Mouse (Mus musculus) urinary bladder, adult 2 months (tissue): ENCODE results near the gene Prlr. TPM values are rescaled to one million over a fixed set of nuclear protein-coding genes. Genes with fewer than 3 reads are reported as not detected.

Source experiments
- DNase-seq: peaks from one replicate; pipeline ENCODE4 v3.0.0; 2022; ENCODE audit warnings: low spot score
- polyA plus RNA-seq: library from polyadenylated mRNA; depleted of rRNA; stranded (reverse); fragments of >200 nt; gene quantifications from 2 replicates; pipeline ENCODE4 v1.2.3, GENCODE M21; 2012; rRNA removed

Prlr gene
- polyA plus RNA-seq, 1 experiment = 0.54 TPM

DNA sequence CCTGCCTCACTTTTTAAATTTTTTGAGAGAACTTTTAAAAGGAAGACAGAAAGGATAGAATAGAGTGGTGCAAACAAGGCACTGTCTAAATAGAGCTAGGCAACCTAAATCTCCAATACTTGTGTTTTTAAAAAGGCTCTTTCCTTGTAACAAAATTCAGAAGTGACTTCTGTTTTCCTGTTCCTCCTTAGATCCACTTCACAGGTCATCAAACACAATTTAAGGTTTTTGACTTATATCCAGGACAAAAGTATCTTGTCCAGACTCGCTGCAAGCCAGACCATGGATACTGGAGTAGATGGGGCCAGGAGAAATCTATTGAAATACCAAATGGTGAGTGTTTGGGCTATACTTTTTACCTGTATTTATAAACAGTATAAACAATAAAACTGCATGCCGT is 148.0 kb downstream of the Prlr start, which contains the start of gene Gm21973:
TSS of gene Gm21973 (plus strand) at position 301 of the 400 bp plus-strand sequence.
- DNase-seq = no peak

DNA sequence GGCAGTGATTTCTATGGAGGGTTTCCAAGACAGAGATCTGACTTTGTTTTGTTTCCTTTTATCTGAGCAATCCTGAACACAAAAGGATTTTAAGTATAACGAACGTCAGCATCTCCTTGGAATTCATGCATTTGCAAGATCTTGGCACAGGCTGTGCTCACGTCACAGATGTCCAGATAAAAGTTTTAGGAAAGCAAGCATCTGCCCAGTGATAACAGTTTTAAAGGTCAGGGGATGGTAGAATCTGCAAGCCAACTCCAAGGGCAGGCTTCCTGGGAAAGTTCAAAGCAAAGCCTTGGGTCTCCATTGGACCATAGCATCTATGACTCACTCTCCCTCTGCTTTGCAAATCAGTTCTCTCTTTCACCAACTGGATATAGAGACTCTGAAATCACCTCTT is 153.6 kb downstream of the Prlr start:
- no peak for DNase-seq

DNA sequence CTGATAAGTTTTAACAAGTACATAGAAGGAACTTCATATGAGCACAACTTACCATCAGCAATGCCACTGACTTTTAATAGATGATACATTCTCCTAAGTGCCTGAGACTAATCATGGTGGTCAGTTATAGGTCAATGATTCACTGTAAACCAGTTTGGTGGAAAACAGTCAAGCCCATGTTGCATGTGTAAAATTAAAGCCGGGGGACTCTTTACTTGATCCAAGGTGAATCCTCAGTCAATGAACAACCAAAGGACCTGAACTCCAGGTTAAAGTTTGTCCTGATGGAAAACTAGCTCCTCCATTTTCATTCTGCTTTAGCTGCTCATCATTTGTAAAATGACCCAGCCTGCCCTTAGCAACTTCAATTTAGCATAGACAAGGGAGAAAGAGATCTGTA is 155.5 kb downstream of the Prlr start:
- DNase-seq = no peak

DNA sequence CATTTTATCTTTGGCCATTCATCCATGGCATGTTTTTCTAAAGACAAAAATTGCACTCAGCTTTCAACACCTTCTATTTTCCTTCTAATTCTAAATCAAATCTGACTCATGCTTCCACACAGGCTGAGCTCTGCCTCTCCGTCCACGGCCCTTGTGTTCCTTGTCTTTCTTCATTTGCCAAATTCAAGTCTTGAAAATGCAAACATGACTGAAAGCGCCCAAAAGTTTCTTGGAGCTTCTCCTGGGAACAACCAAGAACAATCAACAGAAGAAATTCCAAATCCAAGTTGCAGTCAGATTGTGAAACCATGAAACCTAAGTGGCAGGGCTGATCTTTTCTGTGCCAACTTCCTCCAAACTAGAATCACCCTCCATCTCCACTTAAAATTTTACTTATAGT is 161.6 kb downstream of the Prlr start:
- no peak for DNase-seq

DNA sequence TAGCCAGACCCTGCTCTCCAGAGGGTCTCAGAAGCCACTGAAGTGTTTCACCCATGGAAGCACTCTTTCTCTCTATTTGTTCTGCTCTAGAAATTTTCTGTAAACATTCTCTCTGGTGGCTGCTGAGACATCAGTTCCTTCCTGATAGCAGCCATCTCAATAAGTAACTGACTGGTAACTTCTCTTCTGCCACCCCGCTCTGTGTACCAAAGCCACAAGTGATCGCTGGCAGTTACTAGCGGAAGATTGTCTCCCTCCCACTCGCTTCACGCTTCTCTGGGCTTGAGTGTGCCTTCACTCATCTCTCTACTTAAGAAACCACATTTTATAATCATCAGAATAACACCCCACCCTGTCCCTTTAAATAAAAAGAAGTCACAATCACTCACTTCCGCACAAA is 170.0 kb downstream of the Prlr start:
- DNase-seq = no peak

DNA sequence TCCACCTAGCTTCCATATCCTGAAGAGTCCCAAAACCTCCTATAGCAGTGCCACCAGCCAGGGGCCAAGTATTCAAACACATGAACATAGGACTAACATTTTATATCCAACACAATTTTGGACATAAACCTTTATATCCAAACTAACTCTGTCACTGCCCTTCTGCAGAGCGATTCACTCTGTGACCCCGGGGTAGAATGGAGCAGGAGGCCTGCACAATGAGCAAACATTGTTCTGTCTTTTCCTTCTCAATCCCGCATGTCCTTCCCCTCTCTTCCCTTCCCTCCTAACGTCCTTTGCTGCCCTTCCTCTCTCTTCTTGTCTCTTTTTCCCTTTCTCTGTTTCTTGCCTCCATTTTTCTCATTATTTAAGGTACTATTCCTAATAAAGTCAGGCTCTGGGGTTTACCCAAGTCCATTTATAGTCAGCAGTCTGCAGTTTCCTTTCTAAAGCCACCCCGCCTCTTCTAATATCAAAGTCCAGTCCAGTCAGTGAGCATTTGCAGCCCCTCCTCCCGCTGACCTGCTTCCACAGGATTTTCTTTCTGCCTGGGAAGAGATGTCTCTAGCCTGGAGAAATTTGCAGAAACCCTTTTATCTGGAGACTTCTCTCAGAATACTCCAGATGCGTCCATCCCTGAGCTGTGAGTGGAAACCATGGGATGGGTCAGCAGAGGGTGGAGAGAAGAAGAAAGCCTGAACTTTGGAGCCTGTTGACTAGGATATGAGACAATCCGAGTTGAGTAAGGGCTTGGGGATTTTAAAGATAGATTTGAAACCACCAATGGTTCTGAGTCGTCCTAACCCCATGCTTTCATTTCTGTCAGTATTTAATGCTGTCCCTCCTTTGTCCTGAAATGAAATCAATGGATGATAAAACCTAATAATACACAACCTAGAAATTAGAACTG is 181.3 kb downstream of the Prlr start, which contains the start of gene Agxt2:
TSS of gene Agxt2 (plus strand) at position 494 of the 910 bp plus-strand sequence.
- no peak for DNase-seq

DNA sequence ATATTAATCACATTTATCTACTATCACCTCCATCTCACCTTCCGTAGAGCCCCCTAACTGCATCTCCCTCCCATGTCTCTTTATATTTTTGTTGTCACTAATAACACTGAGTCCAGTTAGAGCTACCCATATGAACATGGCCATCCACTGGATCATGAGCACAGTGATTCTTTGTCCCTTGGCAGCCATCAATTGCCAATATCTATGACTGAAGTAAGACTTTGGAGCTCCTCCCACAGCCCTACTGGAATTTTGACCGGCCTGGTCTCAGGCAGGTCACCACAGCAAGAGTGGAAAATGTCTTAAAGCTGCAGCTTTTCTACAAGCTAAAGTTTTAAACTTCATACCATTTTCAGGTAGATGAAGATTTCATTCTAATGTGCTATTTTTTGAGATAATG is 189.3 kb downstream of the Prlr start:
- DNase-seq = no peak

DNA sequence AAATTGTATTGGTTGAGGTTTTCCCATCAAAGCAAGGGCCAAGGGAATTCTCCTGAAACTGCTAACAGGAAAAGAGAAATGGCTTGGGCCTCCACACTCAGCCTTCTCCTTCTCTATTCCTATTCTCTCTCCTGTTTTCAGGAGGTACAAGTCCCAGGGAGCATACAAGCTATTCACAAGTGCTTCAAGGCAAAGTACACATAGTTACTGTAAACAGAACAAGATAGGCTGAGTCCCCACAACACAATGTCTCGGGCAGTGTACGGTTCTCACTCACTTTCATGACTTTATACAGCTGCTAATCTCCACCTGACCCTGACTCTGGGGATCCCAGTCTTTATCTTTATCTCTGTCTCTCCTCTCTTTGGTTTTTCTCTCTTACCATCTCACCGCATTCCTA is 198.4 kb downstream of the Prlr start:
- DNase-seq = no peak

DNA sequence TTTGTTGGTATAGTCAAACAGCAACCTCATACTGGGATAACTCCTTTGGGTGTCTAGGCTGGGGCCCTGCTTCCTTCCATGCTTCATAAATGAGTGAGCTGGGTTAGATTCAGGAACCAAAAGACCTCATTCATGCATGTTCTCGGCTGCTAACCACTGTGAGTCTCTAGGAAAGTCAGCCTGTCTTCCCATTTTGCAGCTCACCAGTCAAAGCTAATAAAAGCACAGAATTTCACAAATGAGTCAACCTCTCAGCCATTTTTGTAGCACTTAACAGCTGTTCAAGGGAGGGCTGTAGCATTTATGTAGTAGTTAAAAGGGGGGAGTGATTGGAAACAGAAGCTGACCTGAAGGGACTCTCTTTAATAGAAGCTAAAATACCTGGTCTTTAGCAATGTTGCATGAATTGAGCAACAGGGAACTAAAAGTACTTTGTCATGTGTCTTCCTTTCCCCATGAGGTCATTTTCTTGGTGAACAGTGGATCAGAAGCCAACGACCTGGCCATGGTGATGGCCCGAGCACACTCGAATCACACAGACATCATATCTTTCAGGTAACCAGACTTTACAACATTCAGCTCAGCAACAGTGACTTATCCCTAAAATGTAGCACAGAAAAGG is 201.4 kb downstream of the Prlr start:
- DNase-seq = no peak

DNA sequence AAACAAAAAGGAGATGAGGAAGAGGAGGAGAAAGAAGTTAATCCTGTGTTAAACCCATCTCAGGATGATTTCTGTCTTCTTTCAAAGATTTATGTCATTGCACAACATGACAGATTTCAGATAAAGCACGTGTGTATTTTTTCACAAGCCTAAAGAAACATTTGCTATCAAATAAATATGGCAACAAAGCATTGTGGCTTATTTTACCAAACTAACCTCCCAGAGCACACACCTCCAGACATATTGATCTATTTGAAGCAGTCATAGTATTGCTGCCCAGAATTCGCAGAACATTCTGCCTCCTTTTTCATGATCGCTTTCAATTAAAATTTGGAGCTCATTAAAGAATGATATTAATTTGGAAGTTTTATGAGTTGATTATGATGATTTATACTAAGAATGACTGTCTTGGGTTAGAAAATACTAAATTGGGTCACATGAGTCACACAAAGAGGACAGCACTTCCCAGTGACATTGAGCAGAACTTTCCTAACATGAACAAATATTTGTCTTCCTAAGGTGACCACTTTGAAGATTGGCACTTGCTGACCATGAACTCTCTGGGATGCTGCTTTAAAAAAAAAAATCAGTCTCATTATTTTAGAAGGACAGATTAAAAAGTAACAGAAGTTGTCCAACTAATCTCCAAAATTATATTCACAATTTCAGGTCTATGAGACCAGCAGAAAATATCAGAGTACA is 202.9 kb downstream of the Prlr start:
- no peak for DNase-seq

DNA sequence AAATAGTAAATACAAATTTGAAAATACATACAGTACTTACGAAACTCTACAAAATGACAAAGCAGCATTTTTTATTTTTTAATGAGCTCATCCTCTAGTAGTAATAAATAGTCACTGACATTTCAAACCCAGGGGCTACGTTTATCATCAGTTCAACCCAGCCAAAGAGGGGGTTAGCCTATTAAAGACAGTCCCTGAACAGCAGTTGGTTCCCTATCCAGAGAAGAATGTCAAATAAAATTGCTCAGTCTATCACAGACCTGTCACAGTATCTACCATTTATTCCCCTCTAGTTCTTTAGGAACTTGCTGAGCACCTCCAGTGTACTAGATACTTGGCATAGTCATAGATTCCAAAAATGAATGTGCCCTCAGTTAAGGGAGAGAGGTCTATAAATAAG is 210.2 kb downstream of the Prlr start:
- DNase-seq = no peak

Other genes with a start within 250 kb of the Prlr start
- not detected in 2 replicates for gene Gm21973, start 148.1 kb downstream of the Prlr start, polyA plus RNA-seq
- gene Agxt2, start 181.3 kb downstream of the Prlr start, polyA plus RNA-seq = not detected in 2 replicates